Mouse (Mus musculus): Measurements from ENCODE around the gene Dclk2.

Gene Dclk2

DNA sequence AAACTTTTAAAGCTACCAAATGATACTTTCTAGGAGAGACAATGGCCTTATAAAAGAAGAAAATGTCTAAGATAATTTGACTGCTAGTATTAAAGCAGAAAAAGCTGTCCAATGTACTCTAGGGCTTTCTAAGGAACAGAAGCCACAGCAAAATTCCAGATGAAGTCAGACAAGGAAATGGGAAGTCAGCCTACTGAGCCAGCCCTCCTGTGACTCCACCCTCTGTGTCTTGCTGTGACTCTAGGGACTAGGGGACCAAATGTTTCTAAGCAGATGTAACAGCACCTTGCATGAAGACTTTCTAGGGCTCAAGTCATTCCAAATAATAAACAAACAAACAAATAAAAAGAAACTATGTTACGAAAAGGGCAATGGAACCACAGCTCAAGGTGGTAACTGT lies 75.1 kb downstream of the Dclk2 start:
- DNase-seq (ENCODE audit: low spot score in 2 of 2): no peak

- DNase-seq (ENCODE audit: low spot score in 2 of 2): no peak
Measured at GRCm38 (mm10) chr3:86844804-86845481, 75.7 kb downstream of the Dclk2 start.

GRCm38 (mm10) chr3:86842461-86842860 lies 78.2 kb downstream of the Dclk2 start:
- DNase-seq (ENCODE audit: low spot score in 2 of 2): no peak

GRCm38 (mm10) chr3:86839606-86840005 lies 81.0 kb downstream of the Dclk2 start:
- DNase-seq (ENCODE audit: low spot score in 2 of 2): no peak

GRCm38 (mm10) chr3:86837386-86837785 lies 83.3 kb downstream of the Dclk2 start:
- no peak for DNase-seq (ENCODE audit: low spot score in 2 of 2)

DNA sequence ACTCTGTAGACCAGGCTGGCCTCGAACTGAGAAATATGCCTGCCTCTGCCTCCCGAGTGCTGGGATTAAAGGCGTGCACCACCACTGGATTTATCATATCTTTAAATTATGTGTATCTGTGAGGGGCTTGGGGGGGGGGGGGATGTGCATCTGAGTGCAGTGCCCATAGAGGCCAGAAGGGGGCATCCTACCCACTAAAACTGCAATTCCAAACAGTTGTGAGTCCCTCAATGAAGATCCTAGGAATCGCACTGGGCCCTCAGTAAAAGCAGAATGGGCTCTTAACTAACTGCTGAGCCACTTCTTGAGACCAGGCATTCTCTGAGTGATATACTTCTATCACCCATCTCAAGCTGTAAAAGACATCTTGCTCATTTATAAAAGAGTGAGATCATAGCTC lies 85.5 kb downstream of the Dclk2 start:
- DNase-seq (ENCODE audit: low spot score in 2 of 2): no peak

GRCm38 (mm10) chr3:86834341-86834740 lies 86.3 kb downstream of the Dclk2 start:
- no peak for DNase-seq (ENCODE audit: low spot score in 2 of 2)

DNA sequence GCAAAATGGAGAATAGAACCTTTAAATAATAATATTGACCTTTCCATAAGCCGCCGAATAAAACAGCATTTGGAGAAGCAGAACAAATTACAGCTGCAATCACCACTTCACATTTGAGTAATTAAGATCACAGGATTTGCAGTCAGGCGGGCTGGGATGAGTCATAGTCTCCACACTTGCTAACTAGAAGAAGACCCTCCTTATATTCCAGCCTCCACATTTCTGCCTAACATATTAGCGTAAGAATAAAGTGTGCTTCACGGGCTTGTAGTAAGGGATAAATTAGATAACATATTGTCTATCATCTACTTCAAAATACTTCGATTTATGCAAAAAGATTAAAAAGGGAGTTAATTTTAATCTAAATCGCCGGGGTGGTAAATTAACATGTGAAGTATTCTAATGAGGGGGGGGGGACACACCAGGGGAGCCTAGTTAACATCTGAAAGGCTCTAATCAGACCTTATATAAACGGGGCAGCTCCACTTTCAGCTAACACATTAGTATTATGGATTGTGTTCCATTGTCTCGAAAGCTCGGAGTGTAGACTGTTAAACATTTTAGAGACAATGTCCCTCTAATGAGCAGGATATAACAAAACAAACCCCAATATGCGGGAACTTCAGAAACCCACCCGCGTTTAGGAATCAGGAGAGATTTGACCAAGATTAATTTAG lies 87.9 kb downstream of the Dclk2 start:
- no peak for DNase-seq (ENCODE audit: low spot score in 2 of 2)

GRCm38 (mm10) chr3:86832115-86832514 lies 88.5 kb downstream of the Dclk2 start:
- no peak for DNase-seq (ENCODE audit: low spot score in 2 of 2)

DNA sequence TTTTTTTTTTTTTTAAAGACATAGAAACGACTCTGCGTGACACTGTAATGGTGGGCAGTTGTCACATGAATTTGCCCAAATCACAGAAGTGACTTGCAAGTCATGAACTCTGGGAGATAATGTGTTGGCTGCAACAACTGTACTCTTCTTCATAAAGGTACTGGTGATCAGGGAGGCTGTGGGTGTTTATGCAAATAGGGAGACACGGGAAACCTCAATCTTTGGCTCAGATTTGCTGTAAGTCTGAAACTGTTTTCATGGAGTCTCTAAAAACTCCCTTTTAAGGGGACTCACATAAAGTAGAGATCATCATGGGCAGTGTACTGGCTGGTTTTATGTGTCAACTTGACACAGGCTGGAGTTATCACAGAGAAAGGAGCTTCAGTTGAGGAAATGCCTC lies 93.1 kb downstream of the Dclk2 start:
- no peak for DNase-seq (ENCODE audit: low spot score in 2 of 2)

DNA sequence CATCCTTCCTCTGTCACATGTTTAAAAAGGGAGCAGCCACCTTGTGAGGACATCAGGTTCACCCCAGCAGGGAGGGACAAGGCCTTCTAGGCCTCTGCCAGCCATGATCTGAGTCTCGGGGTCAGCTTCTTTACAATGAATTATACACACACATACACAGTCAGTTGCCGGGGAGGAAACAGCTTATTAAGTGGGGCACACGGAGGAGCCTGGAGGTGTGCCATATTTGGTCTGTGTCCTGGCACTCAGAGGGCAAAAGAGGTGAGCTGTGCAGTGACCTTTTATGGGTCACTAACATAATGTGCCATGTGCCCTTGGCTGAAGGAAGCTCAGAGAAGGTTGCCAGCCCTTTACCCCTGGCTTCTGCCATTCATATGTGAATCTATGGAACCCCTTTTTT lies 99.3 kb downstream of the Dclk2 start:
- DNase-seq (ENCODE audit: low spot score in 2 of 2): no peak

DNA sequence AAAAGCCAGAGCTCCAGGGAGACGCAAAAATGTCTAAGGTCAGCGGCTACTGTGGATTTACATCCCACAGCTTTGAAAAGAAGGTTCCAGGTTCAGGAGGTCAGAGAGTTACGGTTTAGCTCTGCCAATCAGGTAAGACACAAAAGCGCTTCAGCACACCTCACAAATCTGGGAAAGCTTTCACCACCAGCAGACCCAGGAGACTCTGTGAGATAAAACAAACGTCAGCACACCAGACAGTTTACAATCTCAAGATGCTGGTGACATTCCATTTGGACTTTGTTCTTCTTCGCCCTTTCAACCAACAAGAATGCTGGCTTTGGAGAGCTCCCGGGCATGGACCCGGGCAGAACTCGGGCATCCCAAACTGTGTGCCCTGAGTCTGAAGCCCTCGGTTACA lies 100.3 kb downstream of the Dclk2 start:
- DNase-seq (ENCODE audit: low spot score in 2 of 2): no peak

DNA sequence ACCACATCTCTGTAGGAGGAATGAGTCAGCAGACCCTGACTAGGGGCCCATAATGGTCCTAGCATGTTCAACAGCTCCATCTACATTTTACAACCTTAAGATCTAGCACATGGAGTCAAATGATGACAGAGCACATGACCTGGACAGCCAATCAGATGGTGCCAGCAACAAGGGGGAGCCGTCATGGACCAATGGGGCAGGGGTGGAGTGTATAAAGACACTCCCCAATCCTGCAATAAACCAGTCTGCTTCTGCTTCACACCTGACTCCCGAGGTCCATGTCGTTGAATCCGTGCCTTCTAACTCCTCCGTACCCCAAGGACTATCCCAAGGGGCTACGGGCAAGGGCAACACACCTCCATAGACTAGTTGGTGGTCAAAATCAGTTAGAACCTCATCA lies 101.3 kb downstream of the Dclk2 start:
- no peak for DNase-seq (ENCODE audit: low spot score in 2 of 2)

GRCm38 (mm10) chr3:86818001-86818585 lies 102.6 kb downstream of the Dclk2 start:
- no peak for DNase-seq (ENCODE audit: low spot score in 2 of 2)

DNA sequence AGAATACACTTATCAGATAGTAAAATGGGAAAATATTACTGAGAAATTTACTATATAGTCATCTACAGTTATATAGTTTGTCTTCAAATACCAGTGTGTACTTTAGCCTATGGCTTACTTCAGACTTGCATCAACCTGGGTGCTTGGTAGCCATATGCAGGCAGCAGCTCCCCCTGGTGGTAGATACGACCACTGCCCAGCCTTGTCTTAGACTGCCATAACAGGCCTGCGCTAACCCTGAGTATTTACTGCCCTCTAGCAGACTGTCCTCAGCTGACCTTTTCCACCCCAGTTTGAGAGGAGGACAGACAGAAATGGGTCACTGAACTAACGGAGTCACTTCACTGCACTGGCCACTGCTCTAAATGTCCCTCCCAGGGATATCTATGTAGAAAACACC lies 108.0 kb downstream of the Dclk2 start:
- DNase-seq (ENCODE audit: low spot score in 2 of 2): peak; percentile 50 to 68

DNA sequence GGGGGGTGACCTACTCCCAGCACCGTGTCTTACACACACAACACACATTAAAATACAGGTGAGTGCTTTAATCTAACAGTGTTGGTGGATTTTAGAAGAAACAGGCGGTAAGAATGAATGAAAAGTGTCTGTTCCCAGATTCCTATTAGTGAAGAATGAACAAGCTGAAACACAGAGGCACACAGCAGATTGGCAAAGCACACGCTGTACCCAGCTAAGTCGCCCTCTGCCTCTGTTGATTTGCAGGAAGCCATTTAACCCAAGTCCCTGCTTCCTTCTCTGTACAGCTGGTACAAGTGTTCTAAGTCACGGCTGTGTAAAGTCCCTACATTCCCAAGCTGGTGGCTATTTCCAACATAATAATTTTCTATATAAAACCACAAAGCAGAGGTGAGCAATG lies 109.7 kb downstream of the Dclk2 start:
- DNase-seq (ENCODE audit: low spot score in 2 of 2): no peak

DNA sequence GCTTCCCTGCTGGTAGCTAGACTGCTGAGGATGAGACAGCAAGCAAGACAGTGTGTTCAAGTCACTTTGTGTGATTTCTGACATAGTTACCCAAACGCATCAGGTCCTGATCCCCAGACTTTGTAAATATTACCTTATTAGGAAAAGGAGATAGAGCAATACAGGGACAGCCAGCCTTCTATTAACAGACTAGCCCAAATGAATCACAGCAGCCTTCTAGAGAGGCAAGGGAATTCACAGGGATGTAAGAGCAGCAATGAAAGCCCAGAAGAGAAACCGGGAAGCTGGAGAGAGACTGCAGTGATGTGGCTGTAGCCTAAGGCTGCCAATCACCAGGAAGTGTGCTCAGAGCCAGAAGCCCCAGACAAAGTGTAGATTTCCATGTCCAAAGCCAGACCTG lies 111.0 kb downstream of the Dclk2 start:
- DNase-seq (ENCODE audit: low spot score in 2 of 2): no peak

GRCm38 (mm10) chr3:86809199-86809598 lies 111.5 kb downstream of the Dclk2 start:
- no peak for DNase-seq (ENCODE audit: low spot score in 2 of 2)

- DNase-seq (ENCODE audit: low spot score in 2 of 2): no peak
Measured at GRCm38 (mm10) chr3:86807750-86808467, 112.7 kb downstream of the Dclk2 start.

DNA sequence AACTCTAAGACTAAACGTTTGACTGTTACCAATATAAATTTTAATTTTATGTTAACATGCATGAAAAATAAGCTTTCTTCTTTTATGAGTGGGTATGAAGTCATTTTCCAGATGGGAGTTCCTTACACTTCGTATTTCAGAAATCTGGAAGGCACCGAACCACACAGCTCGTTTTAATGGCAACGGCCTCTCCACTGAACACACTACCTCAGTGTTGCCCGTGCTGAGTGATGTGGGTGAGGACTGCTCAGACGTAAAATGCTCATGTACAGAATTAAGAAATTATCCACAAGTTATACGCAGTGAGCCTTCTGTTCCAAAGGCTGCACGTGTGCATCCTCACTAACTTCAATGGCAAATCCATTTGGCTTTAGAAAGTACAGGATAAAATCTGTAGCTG lies 113.8 kb downstream of the Dclk2 start:
- no peak for DNase-seq (ENCODE audit: low spot score in 2 of 2)

DNA sequence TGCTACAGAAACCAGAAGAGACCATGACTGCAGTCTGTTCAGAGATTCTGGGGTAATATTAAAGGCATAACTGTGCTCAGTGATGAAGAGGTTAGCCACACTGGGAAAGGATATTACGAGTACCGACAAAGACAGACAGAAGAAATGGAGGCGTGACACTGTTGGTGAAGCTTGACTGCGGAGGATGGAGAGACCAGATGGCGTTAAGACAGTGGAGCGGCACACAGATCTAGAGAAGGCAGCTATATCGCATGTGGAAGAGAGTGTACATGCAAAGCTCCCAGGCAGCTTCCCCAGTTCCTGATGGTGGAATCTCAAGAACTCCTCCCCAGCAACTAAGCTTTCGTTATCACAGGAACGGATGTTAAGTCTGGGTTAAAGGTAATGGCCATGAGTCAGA lies 116.4 kb downstream of the Dclk2 start:
- no peak for DNase-seq (ENCODE audit: low spot score in 2 of 2)

GRCm38 (mm10) chr3:86802825-86803224 lies 117.8 kb downstream of the Dclk2 start:
- DNase-seq (ENCODE audit: low spot score in 2 of 2): no peak

GRCm38 (mm10) chr3:86800841-86801240 lies 119.8 kb downstream of the Dclk2 start:
- no peak for DNase-seq (ENCODE audit: low spot score in 2 of 2)
